Mouse (Mus musculus) stomach, postnatal 0 days (tissue): ENCODE measurements around the gene Olfr1176.

Source experiments
- CTCF ChIP-seq: IDR thresholded peaks from 2 replicates; pipeline ENCODE4 v1.5.1; 2016; ENCODE audit warnings: antibody characterized with exemption, low read depth, mild to moderate bottlenecking, moderate library complexity
- EP300 ChIP-seq: optimal IDR thresholded peaks from 2 replicates; pipeline ENCODE3; 2016; ENCODE audit warnings: antibody characterized with exemption

DNA sequence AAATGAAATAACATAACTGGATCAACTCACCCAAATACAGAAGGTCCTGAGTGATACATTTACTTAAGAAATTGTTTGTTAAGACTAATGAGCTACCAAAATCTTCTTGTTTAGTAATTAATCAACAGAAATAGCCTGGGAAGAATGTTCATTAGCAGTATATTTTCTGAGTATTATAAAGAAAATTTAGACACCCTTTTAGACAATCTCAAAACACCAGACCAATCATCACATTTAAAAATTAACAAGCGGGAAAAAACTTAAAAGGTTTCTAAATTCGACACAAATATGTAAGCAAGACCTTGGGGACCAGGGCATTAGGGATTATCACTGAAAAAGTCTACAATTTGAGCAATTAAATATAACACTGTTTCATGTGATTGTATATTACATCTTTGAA lies 9.4 kb upstream of the Olfr1176 start, which contains the start of gene Olfr1175-ps:
- no peak for TF ChIP-seq CTCF
- TF ChIP-seq EP300: no peak
